Mouse (Mus musculus) liver, adult 2 months (tissue): Measurements from ENCODE around the gene Taf1a. TPM values are rescaled to one million over a fixed set of nuclear protein-coding genes. Genes with fewer than 3 reads are reported as not detected.
"Not testable (repeated sequence)": the region's sequence is repeated elsewhere in the genome, so short reads cannot be mapped to it uniquely, and the experiment has no call there.

Experiments
- DNase-seq: peaks from one replicate; pipeline ENCODE4 v3.0.0-alpha.2; 2011; ENCODE audit warnings: low read depth, low spot score; ENCODE audit errors: extremely low read depth
- H3K27ac ChIP-seq: fragments of 200-500 bp; replicated peaks from 2 replicates; pipeline ENCODE4 v1.5.1; 2012; ENCODE audit warnings: low read depth, mild to moderate bottlenecking, control low read depth, inconsistent platforms, low read length; ENCODE audit not compliant: insufficient read depth
- H3K27me3 ChIP-seq: fragments of 200-500 bp; 2 replicates; pipeline ENCODE4 v1.6.1; 2012; ENCODE audit warnings: mild to moderate bottlenecking, moderate library complexity, low read length, inconsistent platforms; ENCODE audit not compliant: control insufficient read depth, insufficient read depth
- H3K36me3 ChIP-seq: fragments of 200-500 bp; 2 replicates; pipeline ENCODE4 v1.6.1; 2012; ENCODE audit warnings: low read length, inconsistent platforms; ENCODE audit not compliant: control insufficient read depth, insufficient read depth
- H3K4me1 ChIP-seq: fragments of 200-500 bp; 2 replicates; pipeline ENCODE4 v1.6.1; 2011; ENCODE audit warnings: low read length; ENCODE audit not compliant: control insufficient read depth, insufficient read depth
- H3K4me3 ChIP-seq: fragments of 200-500 bp; 2 replicates; pipeline ENCODE4 v1.5.1; 2011; ENCODE audit warnings: low read depth, mild to moderate bottlenecking, control low read depth, low read length, moderate library complexity; ENCODE audit not compliant: insufficient read depth
- H3K79me2 ChIP-seq: fragments of 200-500 bp; 2 replicates; pipeline ENCODE4 v1.6.1; 2012; ENCODE audit warnings: inconsistent platforms, mild to moderate bottlenecking, low read length, moderate library complexity; ENCODE audit not compliant: control insufficient read depth, insufficient read depth
- H3K9ac ChIP-seq: fragments of 200-500 bp; 2 replicates; pipeline ENCODE4 v1.6.1; 2012; ENCODE audit warnings: low read depth, mild to moderate bottlenecking, control low read depth, inconsistent platforms, low read length
- CTCF ChIP-seq: fragments of 200-500 bp; IDR thresholded peaks from 2 replicates; pipeline ENCODE4 v1.5.1; 2011; ENCODE audit warnings: low read depth, low read length, control low read depth
- POLR2A ChIP-seq: fragments of 200-500 bp; IDR thresholded peaks from 2 replicates; pipeline ENCODE4 v1.6.1; 2011; ENCODE audit warnings: low read length, control low read depth; ENCODE audit not compliant: insufficient read depth; ENCODE audit errors: extremely low read depth
- WGBS: fragments of 180-500 bp; shearing (Covaris S2); methylation state at CpG from one replicate; pipeline ENCODE4 v1.1.7; 2018; 5-methylcytosine and 5-hydroxymethylcytosine counted together
- polyA plus RNA-seq: library from polyadenylated mRNA; depleted of rRNA; stranded (reverse); fragments of >200 nt; gene quantifications from 2 replicates; pipeline ENCODE4 v1.2.3, GENCODE M21; 2012; rRNA removed
- total RNA-seq: library from RNA; depleted of rRNA; stranded (reverse); fragments of >200 nt; gene quantifications from 2 replicates; pipeline ENCODE4 v1.2.3, GENCODE M21; 2014; rRNA removed

Gene Taf1a
- total RNA-seq (6.7 and 7.7 TPM in 2 replicates), polyA plus RNA-seq (1.9 and 3.3 TPM in 2 replicates)

DNA sequence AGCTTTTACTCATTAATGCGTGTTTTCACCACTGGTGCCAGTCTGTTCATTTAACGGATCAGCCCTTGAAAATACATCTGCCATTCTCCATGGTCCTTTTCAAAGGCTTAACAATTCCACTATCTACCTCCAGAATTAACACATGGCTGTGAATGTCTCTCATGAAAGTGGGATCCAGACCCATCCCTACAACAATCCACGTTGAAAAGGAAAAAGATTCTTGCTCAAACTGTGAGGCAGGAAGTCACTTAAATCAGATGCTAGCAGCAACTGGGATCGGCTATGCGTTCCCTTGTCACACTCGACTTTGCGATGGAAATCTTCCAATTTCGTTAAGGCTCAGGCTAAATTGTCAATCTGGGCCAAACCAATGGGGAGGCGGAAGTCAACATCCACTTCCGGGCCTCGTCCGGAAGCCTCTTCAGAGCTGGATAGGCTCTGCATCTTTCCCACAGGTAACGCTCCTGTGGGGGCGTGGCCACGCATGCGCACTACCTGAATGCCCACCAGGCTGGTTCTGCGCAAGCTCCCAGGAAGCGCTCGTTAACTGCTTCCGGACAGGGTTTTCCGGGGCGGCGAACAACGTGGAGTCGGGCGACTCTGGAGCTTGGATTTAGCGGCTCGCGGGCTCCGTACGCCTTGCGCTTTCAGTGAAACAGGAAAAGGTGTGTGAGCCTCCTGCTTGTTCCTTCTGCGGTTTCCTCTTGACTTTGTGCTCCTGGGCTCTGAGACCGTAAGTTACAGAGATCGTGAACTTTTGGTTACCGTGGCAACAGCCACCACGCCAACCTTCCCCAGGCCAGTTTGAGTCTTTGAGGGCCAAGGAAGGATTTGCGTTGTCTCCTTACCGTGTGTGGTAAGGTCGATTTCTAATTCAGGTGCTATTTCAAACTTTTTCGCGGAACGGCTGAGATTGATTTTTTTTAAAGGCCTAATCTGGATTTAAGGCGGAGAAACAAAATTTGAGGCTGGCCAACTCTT is at the start of gene Taf1a:
TSS of gene Taf1a (plus strand) at position 556 of the 981 bp plus-strand sequence.
- DNase-seq: peak; percentile 92
- Histone ChIP-seq H3K79me2 (no peaks in the 10 kb centered on the region; the same call in 1 of the 2 replicates), H3K27ac (peak within 1 kb of the TSS; percentile 52), H3K9ac (peak within 1 kb of the TSS; percentile 47), H3K4me1 (peaks cover 9% of the 10 kb centered on the region), H3K36me3 (no peaks in the 10 kb centered on the region), H3K4me3 (peak within 1 kb of the TSS; percentile 62), H3K27me3 (no peaks in the 10 kb centered on the region)
- 5% methylated on average over 44 of the region's 44 CpGs for WGBS
- 0 out of 2 replicates have a peak, but pooled peaks have one; percentile 15 for TF ChIP-seq POLR2A
- TF ChIP-seq CTCF: no peak

GRCm38 (mm10) chr1:183342902-183343301 is 45.9 kb upstream of the Taf1a start:
- not testable (repeated sequence) for H3K27ac ChIP-seq, DNase-seq, H3K9ac ChIP-seq, H3K4me3 ChIP-seq, H3K27me3 ChIP-seq, H3K79me2 ChIP-seq, H3K4me1 ChIP-seq
- peaks cover 30% of the 10 kb centered on the region for H3K36me3 ChIP-seq
- WGBS: 100% methylated on average over 1 of the region's 1 CpGs

DNA sequence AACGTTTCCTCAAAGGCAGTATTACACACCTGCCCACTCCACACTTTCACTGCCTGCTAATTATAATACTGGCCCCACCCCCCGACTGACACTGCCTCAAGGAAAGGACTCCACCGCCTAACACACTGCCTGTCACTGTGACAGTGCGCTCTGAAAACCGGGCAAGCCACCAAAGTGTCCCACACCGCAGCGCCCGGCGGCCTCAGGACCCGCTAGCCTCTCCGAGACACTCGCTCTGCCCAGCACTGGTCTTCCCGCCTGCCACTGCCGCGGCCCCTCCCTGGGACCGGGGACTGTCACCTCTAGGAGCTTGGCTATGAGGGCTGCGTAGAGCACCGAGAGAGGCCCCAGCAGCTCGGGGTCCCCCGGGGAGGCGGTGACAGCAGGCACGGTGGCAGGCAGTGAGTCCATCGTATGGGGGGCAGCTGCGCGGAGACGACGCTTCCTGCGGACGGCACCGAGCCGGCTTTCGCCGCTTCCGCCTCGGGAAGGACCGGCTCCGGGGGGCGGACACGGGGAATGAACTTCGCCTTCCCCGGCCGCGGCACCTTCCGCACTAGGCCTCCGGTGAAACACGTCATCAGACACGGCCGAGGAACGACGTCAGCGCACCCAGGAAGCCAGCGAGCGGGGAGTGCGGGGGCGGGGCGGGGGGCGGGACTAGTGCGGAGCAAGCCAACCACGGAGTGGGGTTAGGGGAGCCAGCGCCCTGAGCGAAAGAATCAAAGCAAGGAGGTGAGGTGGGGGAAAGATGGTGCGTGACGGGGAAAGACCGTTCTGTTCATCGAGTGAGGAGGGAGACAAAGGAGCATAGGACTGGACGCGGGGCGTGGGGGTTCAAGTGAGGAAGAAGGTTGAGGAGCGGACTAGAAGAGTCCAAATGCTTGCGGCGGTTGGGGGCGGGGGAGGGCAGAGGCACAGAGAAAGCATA is 43.6 kb upstream of the Taf1a start:
- TF ChIP-seq POLR2A (0 out of 2 replicates have a peak, but pooled peaks have one; percentile 15), CTCF (no peak)
- WGBS: 1% methylated on average over 72 of the region's 72 CpGs
- peaks cover 32% of the 10 kb centered on the region for H3K36me3 ChIP-seq

DNA sequence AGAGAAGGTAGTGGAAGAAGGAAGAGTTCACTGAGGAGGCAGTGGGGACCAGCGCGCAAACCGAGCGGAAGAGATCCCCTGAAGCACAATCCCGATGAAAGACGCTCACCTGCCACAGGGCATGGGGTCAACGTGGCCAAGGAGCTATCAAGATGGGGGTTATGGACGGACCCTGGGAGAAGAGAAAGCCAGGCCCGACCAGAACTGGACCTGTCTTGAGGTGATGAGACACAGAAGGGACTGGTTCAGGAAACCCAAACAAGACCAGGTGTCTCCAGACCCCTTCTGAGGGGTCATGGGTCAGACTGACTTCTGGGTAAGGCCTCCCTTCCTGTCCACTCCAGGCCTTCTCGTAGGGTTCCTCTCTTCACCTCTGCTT is 43.0 kb upstream of the Taf1a start:
- H3K4me3 ChIP-seq: peak overlapping the region; percentile 84
- peak overlapping the region; percentile 74 for H3K9ac ChIP-seq
- H3K79me2 ChIP-seq: peaks cover 9% of the 10 kb centered on the region; the same call in 1 of the 2 replicates
- no peak for TF ChIP-seq CTCF
- no peak for TF ChIP-seq POLR2A
- peak overlapping the region; percentile 53 for H3K27ac ChIP-seq
- H3K36me3 ChIP-seq: peaks cover 33% of the 10 kb centered on the region
- DNase-seq: no peak
- peaks cover 6% of the 10 kb centered on the region for H3K4me1 ChIP-seq
- WGBS: 14% methylated on average over 10 of the region's 10 CpGs
- no peaks in the 10 kb centered on the region for H3K27me3 ChIP-seq

More for the DNA sequence above, 43.6 kb upstream of the Taf1a start:
- DNase-seq: peak; percentile 75
- peaks cover 6% of the 10 kb centered on the region for H3K4me1 ChIP-seq
- H3K79me2 ChIP-seq: peaks cover 9% of the 10 kb centered on the region; the same call in 1 of the 2 replicates
- H3K9ac ChIP-seq: peak overlapping the region; percentile 92
- no peaks in the 10 kb centered on the region for H3K27me3 ChIP-seq
- H3K4me3 ChIP-seq: peak overlapping the region; percentile 84
- H3K27ac ChIP-seq: peak overlapping the region; percentile 65

GRCm38 (mm10) chr1:183349840-183350239 is 38.9 kb upstream of the Taf1a start:
- peak; percentile 93 for DNase-seq
- no peak overlapping the region for H3K9ac ChIP-seq
- no peaks in the 10 kb centered on the region for H3K27me3 ChIP-seq
- peaks cover 61% of the 10 kb centered on the region for H3K36me3 ChIP-seq
- no peak overlapping the region for H3K27ac ChIP-seq
- H3K4me1 ChIP-seq: peaks cover 4% of the 10 kb centered on the region
- peak; percentile 57 for TF ChIP-seq CTCF
- TF ChIP-seq POLR2A: no peak
- peaks cover 9% of the 10 kb centered on the region; the same call in 1 of the 2 replicates for H3K79me2 ChIP-seq
- 2% methylated on average over 6 of the region's 6 CpGs for WGBS
- no peak overlapping the region for H3K4me3 ChIP-seq
